Mouse (Mus musculus) G1E-ER4 (cell line): Measurements from ENCODE around the gene Irx4. TPM values are rescaled to one million over a fixed set of nuclear protein-coding genes. Genes with fewer than 3 reads are reported as not detected.

Source experiments
- GATA1 ChIP-seq: IDR thresholded peaks from one replicate; pipeline ENCODE4 v1.8.0; 2012; ENCODE audit warnings: low read length, inconsistent platforms
- polyA plus RNA-seq: library from polyadenylated mRNA; stranded (reverse); fragments of >175 nt; gene quantifications from 2 replicates; pipeline ENCODE4 v1.2.3, GENCODE M21; 2012

Gene Irx4
- polyA plus RNA-seq, result not detected in 2 replicates

- TF ChIP-seq GATA1, result no peak
These were observed at the start of gene Irx4 for GRCm38 (mm10) chr13:73260354-73261035. Gene Irx4 (plus strand): TSS chr13:73260479.

GRCm38 (mm10) chr13:73214301-73214700, 46.0 kb upstream of the Irx4 start:
- TF ChIP-seq GATA1, result no peak

- no peak for TF ChIP-seq GATA1
These were observed 23.8 kb upstream of the Irx4 start for GRCm38 (mm10) chr13:73236461-73236860.

GRCm38 (mm10) chr13:73239191-73239746, 21.0 kb upstream of the Irx4 start:
- no peak for TF ChIP-seq GATA1

GRCm38 (mm10) chr13:73242556-73242955, 17.7 kb upstream of the Irx4 start:
- TF ChIP-seq GATA1, result no peak

- TF ChIP-seq GATA1, result no peak
These were observed 13.3 kb upstream of the Irx4 start for GRCm38 (mm10) chr13:73246961-73247360.

- no peak for TF ChIP-seq GATA1
These were observed 9.1 kb upstream of the Irx4 start for GRCm38 (mm10) chr13:73251222-73251621.

GRCm38 (mm10) chr13:73252022-73252421, 8.3 kb upstream of the Irx4 start:
- TF ChIP-seq GATA1, result no peak

GRCm38 (mm10) chr13:73258415-73258814, 1.9 kb upstream of the Irx4 start:
- no peak for TF ChIP-seq GATA1

- no peak for TF ChIP-seq GATA1
These were observed 514 bp upstream of the Irx4 start for GRCm38 (mm10) chr13:73259577-73260353.

GRCm38 (mm10) chr13:73261036-73261730, 904 bp downstream of the Irx4 start:
- TF ChIP-seq GATA1, result no peak

- no peak for TF ChIP-seq GATA1
These were observed 1.6 kb downstream of the Irx4 start for GRCm38 (mm10) chr13:73261881-73262280.

- no peak for TF ChIP-seq GATA1
These were observed 2.3 kb downstream of the Irx4 start for GRCm38 (mm10) chr13:73262336-73263127.

GRCm38 (mm10) chr13:73263128-73263971, 3.1 kb downstream of the Irx4 start:
- no peak for TF ChIP-seq GATA1
